Mouse (Mus musculus) thymus, adult 2 months (tissue): ENCODE results near the gene Tubgcp2.

Source experiments
- CTCF ChIP-seq: fragments of 200-500 bp; IDR thresholded peaks from 2 replicates; pipeline ENCODE4 v1.5.1; 2012; ENCODE audit warnings: mild to moderate bottlenecking, control low read depth, low read length, moderate library complexity, borderline replicate concordance; ENCODE audit not compliant: control insufficient read depth, poor library complexity, insufficient read depth; ENCODE audit errors: extremely low read depth
- POLR2A ChIP-seq: fragments of 200-500 bp; IDR thresholded peaks from 2 replicates; pipeline ENCODE4 v1.6.1; 2012; ENCODE audit warnings: mild to moderate bottlenecking, low read length, control low read depth, moderate library complexity; ENCODE audit not compliant: control insufficient read depth, poor library complexity, insufficient read depth; ENCODE audit errors: extremely low read depth

GRCm38 (mm10) chr7:140067397-140067796 is 30.9 kb upstream of the Tubgcp2 start:
- TF ChIP-seq CTCF (no peak), POLR2A (no peak)
